Mouse (Mus musculus): ENCODE measurements around the gene Olfr1121. TPM values are rescaled to one million over a fixed set of nuclear protein-coding genes. Genes with fewer than 3 reads are reported as not detected.

The Olfr1121 gene
- not detected for polyA plus RNA-seq (2015; fragmentation: Illumina TruSeq; extraction: RNeasy Lipid Tissue Mini Kit (QIAGEN cat#74804); ENCODE audit: insufficient read depth, low replicate concordance)

GRCm38 (mm10) chr2:87369595-87369994, at the start of gene Olfr1121:
Gene Olfr1121 (plus strand): TSS chr2:87369895.

GRCm38 (mm10) chr2:87354515-87354914, 15.2 kb upstream of the Olfr1121 start, which contains the start of gene Olfr1120:
Gene Olfr1120 (plus strand): TSS chr2:87354815.

GRCm38 (mm10) chr2:87385549-87385948, 15.9 kb downstream of the Olfr1121 start, which contains the start of gene Olfr1122:
Gene Olfr1122 (plus strand): TSS chr2:87385849.

GRCm38 (mm10) chr2:87416335-87416734, 46.6 kb downstream of the Olfr1121 start, which contains the start of gene Olfr1123:
Gene Olfr1123 (plus strand): TSS chr2:87416635.

Other genes starting within 250 kb of the Olfr1121 start
- not detected for gene Olfr1110, start 229.6 kb upstream of the Olfr1121 start, polyA plus RNA-seq (2015; fragmentation: Illumina TruSeq; extraction: RNeasy Lipid Tissue Mini Kit (QIAGEN cat#74804); ENCODE audit: insufficient read depth, low replicate concordance)
- not detected for gene Olfr1111, start 217.3 kb upstream of the Olfr1121 start, polyA plus RNA-seq (2015; fragmentation: Illumina TruSeq; extraction: RNeasy Lipid Tissue Mini Kit (QIAGEN cat#74804); ENCODE audit: insufficient read depth, low replicate concordance)
- gene Olfr1112, start 182.1 kb upstream of the Olfr1121 start, polyA plus RNA-seq (2015; fragmentation: Illumina TruSeq; extraction: RNeasy Lipid Tissue Mini Kit (QIAGEN cat#74804); ENCODE audit: insufficient read depth, low replicate concordance) = not detected
- not detected for gene Olfr1113, start 160.9 kb upstream of the Olfr1121 start, polyA plus RNA-seq (2015; fragmentation: Illumina TruSeq; extraction: RNeasy Lipid Tissue Mini Kit (QIAGEN cat#74804); ENCODE audit: insufficient read depth, low replicate concordance)
- gene Olfr1115, start 121.9 kb upstream of the Olfr1121 start, polyA plus RNA-seq (2015; fragmentation: Illumina TruSeq; extraction: RNeasy Lipid Tissue Mini Kit (QIAGEN cat#74804); ENCODE audit: insufficient read depth, low replicate concordance) = not detected
- gene Olfr1116, start 102.4 kb upstream of the Olfr1121 start, polyA plus RNA-seq (2015; fragmentation: Illumina TruSeq; extraction: RNeasy Lipid Tissue Mini Kit (QIAGEN cat#74804); ENCODE audit: insufficient read depth, low replicate concordance) = not detected
- gene Olfr1118, start 62.3 kb upstream of the Olfr1121 start, polyA plus RNA-seq (2015; fragmentation: Illumina TruSeq; extraction: RNeasy Lipid Tissue Mini Kit (QIAGEN cat#74804); ENCODE audit: insufficient read depth, low replicate concordance) = not detected
- gene Olfr1120, start 15.1 kb upstream of the Olfr1121 start, polyA plus RNA-seq (2015; fragmentation: Illumina TruSeq; extraction: RNeasy Lipid Tissue Mini Kit (QIAGEN cat#74804); ENCODE audit: insufficient read depth, low replicate concordance) = not detected
- not detected for gene Olfr1122, start 16.0 kb downstream of the Olfr1121 start, polyA plus RNA-seq (2015; fragmentation: Illumina TruSeq; extraction: RNeasy Lipid Tissue Mini Kit (QIAGEN cat#74804); ENCODE audit: insufficient read depth, low replicate concordance)
- not detected for gene Olfr1123, start 46.7 kb downstream of the Olfr1121 start, polyA plus RNA-seq (2015; fragmentation: Illumina TruSeq; extraction: RNeasy Lipid Tissue Mini Kit (QIAGEN cat#74804); ENCODE audit: insufficient read depth, low replicate concordance)
- gene Olfr1124, start 60.4 kb downstream of the Olfr1121 start, polyA plus RNA-seq (2015; fragmentation: Illumina TruSeq; extraction: RNeasy Lipid Tissue Mini Kit (QIAGEN cat#74804); ENCODE audit: insufficient read depth, low replicate concordance) = not detected
- gene Olfr1126, start 84.1 kb downstream of the Olfr1121 start, polyA plus RNA-seq (2015; fragmentation: Illumina TruSeq; extraction: RNeasy Lipid Tissue Mini Kit (QIAGEN cat#74804); ENCODE audit: insufficient read depth, low replicate concordance) = not detected
- gene Pramel7, start 127.2 kb downstream of the Olfr1121 start, polyA plus RNA-seq (2015; fragmentation: Illumina TruSeq; extraction: RNeasy Lipid Tissue Mini Kit (QIAGEN cat#74804); ENCODE audit: insufficient read depth, low replicate concordance) = not detected
- not detected for gene Pramel6, start 136.7 kb downstream of the Olfr1121 start, polyA plus RNA-seq (2015; fragmentation: Illumina TruSeq; extraction: RNeasy Lipid Tissue Mini Kit (QIAGEN cat#74804); ENCODE audit: insufficient read depth, low replicate concordance)
- gene Olfr153, start 161.9 kb downstream of the Olfr1121 start, polyA plus RNA-seq (2015; fragmentation: Illumina TruSeq; extraction: RNeasy Lipid Tissue Mini Kit (QIAGEN cat#74804); ENCODE audit: insufficient read depth, low replicate concordance) = not detected
- gene Olfr1128, start 175.6 kb downstream of the Olfr1121 start, polyA plus RNA-seq (2015; fragmentation: Illumina TruSeq; extraction: RNeasy Lipid Tissue Mini Kit (QIAGEN cat#74804); ENCODE audit: insufficient read depth, low replicate concordance) = not detected
- gene Olfr1129, start 204.0 kb downstream of the Olfr1121 start, polyA plus RNA-seq (2015; fragmentation: Illumina TruSeq; extraction: RNeasy Lipid Tissue Mini Kit (QIAGEN cat#74804); ENCODE audit: insufficient read depth, low replicate concordance) = not detected
- gene Olfr1130, start 236.3 kb downstream of the Olfr1121 start, polyA plus RNA-seq (2015; fragmentation: Illumina TruSeq; extraction: RNeasy Lipid Tissue Mini Kit (QIAGEN cat#74804); ENCODE audit: insufficient read depth, low replicate concordance) = not detected